Mouse (Mus musculus): ENCODE results near the gene Dnah2. TPM values are rescaled to one million over a fixed set of nuclear protein-coding genes. Genes with fewer than 3 reads are reported as not detected.

The Dnah2 gene
- total RNA-seq, 2 experiments from 2014 or later = 2.2 to 3.7 TPM

DNA sequence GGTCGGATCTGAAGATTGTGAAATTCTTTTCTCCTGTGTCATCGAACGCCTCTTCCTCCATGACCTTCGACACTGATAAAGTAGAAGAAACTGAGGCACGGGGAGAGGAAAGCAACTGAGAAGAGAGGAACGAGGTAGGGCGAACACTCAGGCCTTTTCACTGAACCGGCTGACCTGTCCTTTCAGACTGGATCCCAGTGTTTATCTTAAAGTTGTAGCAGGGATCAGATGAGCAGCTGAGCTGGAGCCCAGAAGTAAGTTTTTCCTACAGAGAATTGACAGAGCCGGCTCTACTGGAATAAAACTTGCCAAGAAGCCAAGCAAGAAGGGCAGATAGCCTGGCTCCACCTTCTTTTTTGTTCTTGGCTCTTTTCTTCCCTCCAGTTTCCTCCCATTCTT is 178.1 kb downstream of the Dnah2 start:
- no peak for DNase-seq (ENCODE audit: low spot score in 2 of 2)

Small RNA genes within 50 kb of the gene (microRNA-seq; reads per million reads assigned to microRNA genes)
- 0 reads per million in 2 experiments for gene Gm27493

Other genes starting within 250 kb of the Dnah2 start
- gene Cntrob, start 225.3 kb downstream of the Dnah2 start, total RNA-seq (2021) = 10 to 100 TPM; 15.2 to 25.0 TPM
- 10 to 100 TPM; 53.2 to 59.5 TPM for gene Trappc1, start 225.1 kb downstream of the Dnah2 start, total RNA-seq (2021)
- gene Kcnab3, start 222.9 kb downstream of the Dnah2 start, total RNA-seq (2021) = 100 to 1,000 TPM in 1 of 2 experiments, 10 to 100 TPM in 1; 75.3 to 102 TPM
- gene Rnf227, start 208.6 kb downstream of the Dnah2 start, total RNA-seq (2021) = 100 to 1,000 TPM; 186 to 190 TPM
- 100 to 1,000 TPM; 346 to 387 TPM for gene Chd3, start 179.7 kb downstream of the Dnah2 start, total RNA-seq (2021)
- gene Naa38, start 153.6 kb downstream of the Dnah2 start, total RNA-seq (2021) = 100 to 1,000 TPM; 117 to 120 TPM
- 10 to 100 TPM; 42.7 to 48.1 TPM for gene Cyb5d1, start 153.5 kb downstream of the Dnah2 start, total RNA-seq (2021)
- gene Tmem88, start 150.9 kb downstream of the Dnah2 start, total RNA-seq (2021) = 1 to 10 TPM; 3.4 to 3.7 TPM
- 10 to 100 TPM; 28.2 to 32.2 TPM for gene Kdm6b, start 135.4 kb downstream of the Dnah2 start, total RNA-seq (2021)
- 10 to 100 TPM; 51.9 to 65.6 TPM for gene Efnb3, start 11.1 kb upstream of the Dnah2 start, total RNA-seq (2021)
- 10 to 100 TPM in 1 of 2 experiments, 1 to 10 TPM in 1; 9.2 to 10.7 TPM for gene Wrap53, start 31.1 kb upstream of the Dnah2 start, total RNA-seq (2021)
- gene Trp53, start 31.2 kb upstream of the Dnah2 start, total RNA-seq (2021) = 10 to 100 TPM; 22.9 to 25.9 TPM
- gene Atp1b2, start 56.8 kb upstream of the Dnah2 start, total RNA-seq (2021) = 100 to 1,000 TPM; 392 to 424 TPM
- gene Shbg, start 68.8 kb upstream of the Dnah2 start, total RNA-seq (2021) = not detected
- gene Sat2, start 72.9 kb upstream of the Dnah2 start, total RNA-seq (2021) = 1 to 10 TPM; 8.5 to 9.5 TPM
- 100 to 1,000 TPM; 148 TPM for gene Fxr2, start 83.9 kb upstream of the Dnah2 start, total RNA-seq (2021)
- not detected for gene Sox15, start 106.2 kb upstream of the Dnah2 start, total RNA-seq (2021)
- 10 to 100 TPM; 47.5 to 58.2 TPM for gene Mpdu1, start 113.5 kb upstream of the Dnah2 start, total RNA-seq (2021)
- gene Cd68, start 117.0 kb upstream of the Dnah2 start, total RNA-seq (2021) = 10 to 100 TPM; 15.1 to 15.5 TPM
- gene Eif4a1, start 123.3 kb upstream of the Dnah2 start, total RNA-seq (2021) = 100 to 1,000 TPM; 289 to 295 TPM
- 10 to 100 TPM; 91.4 to 98.7 TPM for gene Senp3, start 133.0 kb upstream of the Dnah2 start, total RNA-seq (2021)
- 1 to 10 TPM; 1.6 to 2.9 TPM for gene Tnfsf13, start 136.7 kb upstream of the Dnah2 start, total RNA-seq (2021)
- gene Tnfsf12, start 146.7 kb upstream of the Dnah2 start, total RNA-seq (2021) = 10 to 100 TPM; 11.5 to 12.1 TPM
- 1 to 10 TPM; 1.7 to 4.1 TPM for gene Tnfsfm13, start 147.0 kb upstream of the Dnah2 start, total RNA-seq (2021)
- gene Polr2a, start 209.5 kb upstream of the Dnah2 start, total RNA-seq (2021) = 10 to 100 TPM; 44.2 to 46.2 TPM
- not detected for gene Slc35g3, start 212.9 kb upstream of the Dnah2 start, total RNA-seq (2021)
- gene Zbtb4, start 216.8 kb upstream of the Dnah2 start, total RNA-seq (2021) = 100 to 1,000 TPM; 146 to 156 TPM
- gene Chrnb1, start 246.8 kb upstream of the Dnah2 start, total RNA-seq (2021) = 1 to 10 TPM; 1.2 TPM